Mouse (Mus musculus) E14TG2a.4 (cell line): ENCODE measurements at regions not wholly inside any gene's neighbourhood (a gene's known extent, or its start where the extent isn't known, plus 50 kb on each side); places are given as distances from the start of the nearest gene placed in this dataset.

ENCODE experiments used
- CTCF ChIP-seq: conservative IDR thresholded peaks from 2 replicates; pipeline ENCODE4 v1.5.1; 2014; ENCODE audit warnings: low read length
- NANOG ChIP-seq: IDR thresholded peaks from 2 replicates; pipeline ENCODE4 v1.6.1; 2014; ENCODE audit warnings: borderline replicate concordance, low read length, mixed read lengths

DNA sequence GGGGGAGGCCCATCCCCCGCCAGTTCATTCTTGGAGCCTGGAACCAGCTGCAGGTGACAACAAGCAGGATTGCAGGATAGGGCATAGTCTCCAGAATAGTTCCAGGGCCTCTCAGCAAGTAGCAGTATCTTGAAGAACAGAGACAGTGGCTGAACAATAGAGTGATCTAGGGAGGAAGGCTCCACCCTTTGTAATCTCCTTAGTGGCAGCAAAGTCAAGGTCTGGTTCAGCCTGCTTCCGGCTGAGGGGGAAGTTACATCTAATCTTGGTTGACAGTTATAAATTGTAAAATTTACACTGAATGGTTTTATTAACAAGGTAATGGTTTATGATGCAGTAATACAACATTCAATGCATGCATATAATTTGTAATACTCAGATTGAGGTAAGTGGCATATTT, 136.4 kb downstream of the Rab10 start:
- TF ChIP-seq CTCF, result no peak
- no peak for TF ChIP-seq NANOG
